Mouse (Mus musculus): Measurements from ENCODE around the gene Orm1. TPM values are rescaled to one million over a fixed set of nuclear protein-coding genes. Genes with fewer than 3 reads are reported as not detected.

Gene Orm1
- polyA plus RNA-seq, 1 experiment from 2014 or later: 16.3 TPM

- Histone ChIP-seq H3K9ac (ENCODE audit: low read length) (no peak overlapping the region), H3K27me3 (ENCODE audit: control insufficient read depth, insufficient read depth, low read length) (no peaks in the 10 kb centered on the region), H3K4me2 (replicated peaks; ENCODE audit: low read depth) (no peak overlapping the region), H3K9me3 (ENCODE audit: control insufficient read depth, low read length) (no peaks in the 10 kb centered on the region), H3K4me1 (replicated peaks; ENCODE audit: control insufficient read depth, insufficient read depth) (no peaks in the 10 kb centered on the region), H3K4me3 (ENCODE audit: low read depth, low read length) (no peak overlapping the region), H3K36me3 (ENCODE audit: control insufficient read depth, insufficient read depth, low read length) (peaks cover 6% of the 10 kb centered on the region; the same call in 1 of the 2 replicates), H3K27ac (replicated peaks) (no peak overlapping the region)
- ATAC-seq (ENCODE audit: low FRiP score, low TSS enrichment) (no peak), DNase-seq (ENCODE audit: low spot score) (no peak)
- 61% methylated on average over 12 of the region's 12 CpGs for WGBS
- TF ChIP-seq EP300 (optimal IDR thresholded peaks at IDR 0.05) (no peak), CTCF (IDR thresholded peaks at IDR 0.05; ENCODE audit: low read depth) (no peak)
These were observed 30.0 kb downstream of the Orm1 start for GRCm38 (mm10) chr4:63374331-63374730.

DNA sequence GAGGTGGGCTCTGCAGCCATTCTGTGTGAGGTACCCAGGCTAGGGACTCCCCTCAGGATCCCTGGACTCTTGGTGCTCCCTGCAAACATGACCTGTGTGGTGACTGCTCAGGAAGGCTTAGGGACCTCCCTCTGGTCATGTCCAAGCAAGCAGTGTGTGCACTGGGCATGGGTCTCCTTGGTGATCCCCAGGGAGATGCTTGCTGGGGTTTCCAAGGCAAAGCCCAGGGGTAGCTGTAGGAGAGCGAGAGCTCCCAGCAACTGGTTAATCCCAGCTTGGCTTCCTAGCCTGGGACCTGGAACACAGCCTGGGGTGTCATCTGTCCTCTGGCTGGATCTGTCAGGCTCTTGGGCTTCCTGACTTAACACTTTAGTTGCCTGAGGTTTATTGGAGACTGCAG is 31.0 kb downstream of the Orm1 start:
- TF ChIP-seq CTCF (IDR thresholded peaks at IDR 0.05; ENCODE audit: low read depth): no peak
- Histone ChIP-seq H3K9me3 (ENCODE audit: control insufficient read depth, low read length) (no peaks in the 10 kb centered on the region), H3K4me1 (replicated peaks; ENCODE audit: control insufficient read depth, insufficient read depth) (no peaks in the 10 kb centered on the region), H3K4me3 (ENCODE audit: low read depth, low read length) (no peak overlapping the region), H3K9ac (ENCODE audit: low read length) (no peak overlapping the region), H3K27me3 (ENCODE audit: control insufficient read depth, insufficient read depth, low read length) (no peaks in the 10 kb centered on the region), H3K36me3 (ENCODE audit: control insufficient read depth, insufficient read depth, low read length) (peaks cover 13% of the 10 kb centered on the region; the same call in 1 of the 2 replicates), H3K27ac (replicated peaks) (no peak overlapping the region), H3K4me2 (replicated peaks; ENCODE audit: low read depth) (no peak overlapping the region)
- DNase-seq (ENCODE audit: low spot score) (no peak), ATAC-seq (ENCODE audit: low FRiP score, low TSS enrichment) (peak; percentile 11; the same call in 1 of the 2 replicates)
- WGBS: 36% methylated on average over 1 of the region's 1 CpGs

DNA sequence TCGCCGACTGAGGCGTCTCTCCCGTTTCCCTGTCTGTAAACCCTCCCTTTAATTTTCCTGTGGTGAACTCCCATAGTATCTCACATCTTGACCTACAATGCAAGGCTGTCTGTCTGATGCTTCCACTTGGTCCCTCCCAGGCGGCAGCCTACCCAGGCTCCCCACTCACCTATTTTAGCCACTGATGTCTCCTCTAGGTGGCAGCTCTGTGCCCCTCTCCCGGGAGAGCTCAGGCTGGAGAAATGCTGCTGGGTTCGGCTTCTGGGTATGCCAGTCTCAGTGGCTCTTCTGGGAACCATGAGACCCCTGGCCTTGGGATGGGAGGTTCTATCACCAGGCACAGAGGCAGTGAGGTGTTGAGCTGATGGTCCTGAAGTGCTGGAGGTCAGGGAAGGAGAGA is 33.1 kb downstream of the Orm1 start:
- peaks cover 19% of the 10 kb centered on the region; the same call in 1 of the 2 replicates for H3K36me3 ChIP-seq (ENCODE audit: control insufficient read depth, insufficient read depth, low read length)
- no peak overlapping the region for H3K27ac ChIP-seq (replicated peaks)
- H3K9me3 ChIP-seq (ENCODE audit: control insufficient read depth, low read length): no peaks in the 10 kb centered on the region
- TF ChIP-seq CTCF (IDR thresholded peaks at IDR 0.05; ENCODE audit: low read depth) (peak; percentile 57), EP300 (optimal IDR thresholded peaks at IDR 0.05) (no peak)
- H3K4me1 ChIP-seq (replicated peaks; ENCODE audit: control insufficient read depth, insufficient read depth): no peaks in the 10 kb centered on the region
- no peaks in the 10 kb centered on the region for H3K27me3 ChIP-seq (ENCODE audit: control insufficient read depth, insufficient read depth, low read length)
- no peak overlapping the region for H3K4me3 ChIP-seq (ENCODE audit: low read depth, low read length)
- DNase-seq (ENCODE audit: low spot score) (no peak), ATAC-seq (ENCODE audit: low FRiP score, low TSS enrichment) (no peak)
- H3K4me2 ChIP-seq (replicated peaks; ENCODE audit: low read depth): no peak overlapping the region
- WGBS: 71% methylated on average over 7 of the region's 7 CpGs
- no peak overlapping the region for H3K9ac ChIP-seq (ENCODE audit: low read length)

DNA sequence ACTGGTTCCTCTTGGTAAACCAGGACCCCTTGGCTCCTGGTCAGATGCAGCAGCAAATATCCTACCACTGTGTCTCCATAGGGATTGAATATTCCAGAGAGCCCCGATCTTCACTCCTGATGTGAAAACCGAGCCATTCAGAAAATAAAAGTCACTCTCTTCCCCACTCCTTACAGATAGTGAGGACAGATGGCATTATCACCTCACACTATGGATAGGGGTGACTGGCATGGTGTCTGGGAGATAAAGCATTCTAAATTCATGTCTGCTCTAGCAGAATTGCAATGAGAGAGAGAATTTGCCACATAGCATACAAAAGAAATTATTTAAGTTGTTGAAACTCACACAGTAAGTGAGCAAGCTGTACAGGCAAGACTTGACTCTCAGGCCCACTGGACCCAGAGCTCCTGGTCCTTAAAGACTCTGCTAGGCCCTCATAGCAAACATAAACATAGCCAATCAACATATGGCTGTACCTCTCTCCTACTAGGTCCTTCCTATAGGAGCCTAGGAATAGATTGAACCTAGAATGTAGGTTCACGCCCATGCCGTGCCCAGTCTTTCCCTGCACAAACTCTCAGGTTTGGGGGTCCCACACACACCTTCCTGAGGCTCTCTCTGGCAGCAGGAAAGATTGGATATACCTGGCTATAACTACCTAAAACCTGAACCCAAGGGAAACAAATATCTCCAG is 38.5 kb downstream of the Orm1 start:
- peaks cover 24% of the 10 kb centered on the region for H3K36me3 ChIP-seq (ENCODE audit: control insufficient read depth, insufficient read depth, low read length)
- ATAC-seq (ENCODE audit: low FRiP score, low TSS enrichment): no peak
- DNase-seq (ENCODE audit: low spot score): no peak
- no peaks in the 10 kb centered on the region for H3K27me3 ChIP-seq (ENCODE audit: control insufficient read depth, insufficient read depth, low read length)
- WGBS: 84% methylated on average over 4 of the region's 4 CpGs
- TF ChIP-seq EP300 (optimal IDR thresholded peaks at IDR 0.05): no peak
- no peak for TF ChIP-seq CTCF (IDR thresholded peaks at IDR 0.05; ENCODE audit: low read depth)
- H3K9me3 ChIP-seq (ENCODE audit: control insufficient read depth, low read length): no peaks in the 10 kb centered on the region
- H3K4me3 ChIP-seq (ENCODE audit: low read depth, low read length): no peak overlapping the region
- H3K4me2 ChIP-seq (replicated peaks; ENCODE audit: low read depth): no peak overlapping the region
- H3K9ac ChIP-seq (ENCODE audit: low read length): no peak overlapping the region
- H3K4me1 ChIP-seq (replicated peaks; ENCODE audit: control insufficient read depth, insufficient read depth): no peaks in the 10 kb centered on the region
- H3K27ac ChIP-seq (replicated peaks): no peak overlapping the region

GRCm38 (mm10) chr4:63383474-63383873 is 39.1 kb downstream of the Orm1 start:
- no peak overlapping the region for H3K4me3 ChIP-seq (ENCODE audit: low read depth, low read length)
- ATAC-seq (ENCODE audit: low FRiP score, low TSS enrichment) (no peak), DNase-seq (ENCODE audit: low spot score) (no peak)
- H3K9me3 ChIP-seq (ENCODE audit: control insufficient read depth, low read length): no peaks in the 10 kb centered on the region
- H3K4me2 ChIP-seq (replicated peaks; ENCODE audit: low read depth): no peak overlapping the region
- H3K27me3 ChIP-seq (ENCODE audit: control insufficient read depth, insufficient read depth, low read length): no peaks in the 10 kb centered on the region
- no peak overlapping the region for H3K9ac ChIP-seq (ENCODE audit: low read length)
- H3K36me3 ChIP-seq (ENCODE audit: control insufficient read depth, insufficient read depth, low read length): peaks cover 24% of the 10 kb centered on the region
- WGBS: 90% methylated on average over 12 of the region's 12 CpGs
- TF ChIP-seq CTCF (IDR thresholded peaks at IDR 0.05; ENCODE audit: low read depth): no peak
- no peak for TF ChIP-seq EP300 (optimal IDR thresholded peaks at IDR 0.05)
- no peaks in the 10 kb centered on the region for H3K4me1 ChIP-seq (replicated peaks; ENCODE audit: control insufficient read depth, insufficient read depth)
- H3K27ac ChIP-seq (replicated peaks): no peak overlapping the region

- H3K9ac ChIP-seq (ENCODE audit: low read length): no peak overlapping the region
- H3K4me3 ChIP-seq (ENCODE audit: low read depth, low read length): no peak overlapping the region
- no peak for TF ChIP-seq EP300 (optimal IDR thresholded peaks at IDR 0.05)
- no peak for TF ChIP-seq CTCF (IDR thresholded peaks at IDR 0.05; ENCODE audit: low read depth)
- H3K36me3 ChIP-seq (ENCODE audit: control insufficient read depth, insufficient read depth, low read length): peaks cover 24% of the 10 kb centered on the region
- DNase-seq (ENCODE audit: low spot score) (no peak), ATAC-seq (ENCODE audit: low FRiP score, low TSS enrichment) (no peak)
- no peaks in the 10 kb centered on the region for H3K27me3 ChIP-seq (ENCODE audit: control insufficient read depth, insufficient read depth, low read length)
- no peak overlapping the region for H3K4me2 ChIP-seq (replicated peaks; ENCODE audit: low read depth)
- no peak overlapping the region for H3K27ac ChIP-seq (replicated peaks)
- WGBS: 88% methylated on average over 4 of the region's 4 CpGs
- no peaks in the 10 kb centered on the region for H3K9me3 ChIP-seq (ENCODE audit: control insufficient read depth, low read length)
- no peaks in the 10 kb centered on the region for H3K4me1 ChIP-seq (replicated peaks; ENCODE audit: control insufficient read depth, insufficient read depth)
These were observed 39.9 kb downstream of the Orm1 start for GRCm38 (mm10) chr4:63384262-63384661.

All from stomach, postnatal 0 days (tissue).